Mouse (Mus musculus) bone marrow, adult 2 months (tissue): ENCODE measurements at regions not wholly inside any gene's neighbourhood (a gene's known extent, or its start where the extent isn't known, plus 50 kb on each side); places are given as distances from the start of the nearest gene placed in this dataset.

Experiments used
- CTCF ChIP-seq: fragments of 200-500 bp; IDR thresholded peaks from 2 replicates; pipeline ENCODE4 v1.5.1; 2011; ENCODE audit warnings: low read length, control low read depth; ENCODE audit not compliant: control insufficient read depth, insufficient read depth
- POLR2A ChIP-seq: fragments of 200-500 bp; IDR thresholded peaks from 2 replicates; pipeline ENCODE4 v1.6.1; 2011; ENCODE audit warnings: low read depth, mild to moderate bottlenecking, control low read depth, low read length, borderline replicate concordance; ENCODE audit not compliant: control insufficient read depth

DNA sequence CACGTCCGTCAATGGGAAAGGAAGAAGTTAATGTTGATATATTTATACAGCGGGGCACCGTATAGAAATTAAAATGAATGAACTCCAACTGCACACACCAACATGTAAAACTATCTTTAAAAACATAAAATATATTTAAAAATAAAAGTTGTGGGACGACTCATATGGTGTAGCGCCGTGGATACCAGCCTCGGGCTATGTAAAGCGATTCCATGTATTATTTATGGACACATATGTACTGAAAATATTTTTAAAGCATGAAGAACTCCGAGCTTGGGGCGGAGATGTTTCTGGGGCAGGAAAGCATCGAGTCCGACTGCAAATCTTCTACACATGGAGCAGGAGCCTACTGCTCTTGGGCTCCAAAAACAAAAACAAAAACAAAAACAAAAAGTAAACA lies 182.4 kb downstream of the Cryba4 start:
- TF ChIP-seq CTCF (no peak), POLR2A (no peak)
